In the genomic region with DNA sequence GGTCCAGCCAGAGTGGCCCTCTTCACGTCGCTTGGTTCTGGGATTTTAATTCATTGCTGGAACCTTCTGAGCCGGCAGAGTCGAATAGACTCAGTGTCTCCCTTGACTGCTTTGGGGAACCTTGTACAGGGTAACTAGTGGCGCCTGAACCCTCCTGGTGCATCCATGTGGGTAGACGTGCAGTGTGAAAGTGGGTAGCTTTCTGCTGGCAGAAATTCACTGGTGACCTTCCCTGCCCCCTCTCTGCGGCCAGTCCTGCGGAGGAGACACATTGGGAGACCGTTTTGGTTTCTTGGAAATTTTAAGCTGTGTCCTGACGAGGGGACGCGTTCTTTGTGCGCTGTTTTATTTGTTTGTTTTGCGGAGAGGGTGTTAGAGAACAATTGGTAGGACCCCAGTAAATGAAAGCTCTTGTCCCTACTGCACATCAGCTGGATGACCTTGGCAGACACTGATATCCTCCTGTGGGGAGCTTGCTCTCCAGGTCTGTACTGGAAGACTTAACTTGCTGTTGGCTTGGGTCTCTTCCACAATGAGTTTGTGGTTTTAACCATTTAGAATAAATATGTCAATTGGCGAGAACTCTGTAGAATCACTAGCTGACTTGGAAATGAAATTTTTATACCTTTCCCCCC, we compare ENCODE assay signal across 8 mouse cellular contexts. TPM values are rescaled to one million over a fixed set of nuclear protein-coding genes. Genes with fewer than 3 reads are reported as not detected.
DNase-seq lines count a peak whose midpoint lies in the region; ATAC-seq lines count a peak whose summit lies in the region.

No protein-coding gene starts in this region.

- peaks cover 32% of the 10 kb centered on the region for H3K4me1 ChIP-seq in heart, embryonic 11.5 days (ENCODE audit: control insufficient read depth, insufficient read depth, low read length)
- H3K4me1 ChIP-seq in limb, embryonic 13.5 days: peaks cover 48% of the 10 kb centered on the region
- peaks cover 34% of the 10 kb centered on the region for H3K4me1 ChIP-seq in neural tube, embryonic 15.5 days

- 2% methylated on average over 15 of the region's 15 CpGs for WGBS in heart, embryonic 11.5 days (ENCODE audit: insufficient replicate concordance)
- 4% methylated on average over 15 of the region's 15 CpGs for WGBS in limb, embryonic 13.5 days
- WGBS in neural tube, embryonic 15.5 days: 3% methylated on average over 15 of the region's 15 CpGs

- peak overlapping the region; percentile 87 for H3K4me2 ChIP-seq in heart, embryonic 11.5 days
- peak overlapping the region; percentile 95 for H3K4me2 ChIP-seq in limb, embryonic 13.5 days (replicated peaks)
- peak overlapping the region; percentile 76 for H3K4me2 ChIP-seq in neural tube, embryonic 15.5 days

- peak overlapping the region; percentile 86 for H3K9ac ChIP-seq in heart, embryonic 11.5 days (ENCODE audit: low read depth, low read length)
- H3K9ac ChIP-seq in limb, embryonic 13.5 days: peak overlapping the region; percentile 85
- peak overlapping the region; percentile 93 for H3K9ac ChIP-seq in neural tube, embryonic 15.5 days (replicated peaks)

- H3K27ac ChIP-seq in heart, embryonic 11.5 days (ENCODE audit: low read depth, low read length): peak overlapping the region; percentile 69
- H3K27ac ChIP-seq in limb, embryonic 13.5 days: peak overlapping the region; percentile 77
- H3K27ac ChIP-seq in neural tube, embryonic 15.5 days (replicated peaks): peak overlapping the region; percentile 89

- peak overlapping the region; percentile 58 for H3K4me3 ChIP-seq in heart, embryonic 11.5 days (ENCODE audit: low read depth, low read length)
- H3K4me3 ChIP-seq in limb, embryonic 13.5 days: peak overlapping the region; percentile 79
- peak overlapping the region; percentile 90 for H3K4me3 ChIP-seq in neural tube, embryonic 15.5 days (replicated peaks)

- H3K36me3 ChIP-seq in heart, embryonic 11.5 days (ENCODE audit: control insufficient read depth, insufficient read depth, low read length): no peaks in the 10 kb centered on the region
- no peaks in the 10 kb centered on the region for H3K36me3 ChIP-seq in limb, embryonic 13.5 days
- no peaks in the 10 kb centered on the region for H3K36me3 ChIP-seq in neural tube, embryonic 15.5 days

- H3K9me3 ChIP-seq in heart, embryonic 11.5 days (replicated peaks; ENCODE audit: control insufficient read depth, low read length): no peaks in the 10 kb centered on the region
- no peaks in the 10 kb centered on the region for H3K9me3 ChIP-seq in limb, embryonic 13.5 days
- H3K9me3 ChIP-seq in neural tube, embryonic 15.5 days (replicated peaks): no peaks in the 10 kb centered on the region

- H3K27me3 ChIP-seq in heart, embryonic 11.5 days (ENCODE audit: control insufficient read depth, insufficient read depth, low read length): no peaks in the 10 kb centered on the region
- no peaks in the 10 kb centered on the region for H3K27me3 ChIP-seq in limb, embryonic 13.5 days
- no peaks in the 10 kb centered on the region for H3K27me3 ChIP-seq in neural tube, embryonic 15.5 days (replicated peaks)

- peak; percentile 17; the same call in 1 of the 2 replicates for ATAC-seq in cerebellum, adult (ENCODE audit: insufficient number of reproducible peaks, low FRiP score, low TSS enrichment)
- no peak for ATAC-seq in heart, embryonic 11.5 days (replicated peaks; ENCODE audit: insufficient number of reproducible peaks, low FRiP score, low TSS enrichment)
- no peak for ATAC-seq in limb, embryonic 13.5 days (ENCODE audit: low FRiP score, low read depth)
- ATAC-seq in neural tube, embryonic 15.5 days (ENCODE audit: low FRiP score): peak; percentile 56

- peak; percentile 43 to 58 for DNase-seq in right cerebral cortex, postnatal 10 days (ENCODE audit: low spot score in 2 of 2)
- no peak for DNase-seq in right cerebral cortex, postnatal 36 days (ENCODE audit: low spot score in 2 of 2)
- no peak for DNase-seq in urinary bladder, adult 2 months (ENCODE audit: low spot score)
- DNase-seq in frontal cortex, adult 2 months (ENCODE audit: extremely low spot score in 1 of 2, low spot score in 1 of 2): no peak

RNA-seq across cellular contexts. Expression of a gene that starts 0.7 kb away (rescaled TPM):
- 69.9 and 72.4 TPM in 2 replicates for polyA plus RNA-seq in heart, embryonic 11.5 days (2014; fragmentation: Nextera tagmentation; extraction: Ambion mirVana)
- 30.6 and 31.2 TPM in 2 replicates for polyA plus RNA-seq in limb, embryonic 13.5 days (2015; fragmentation: Nextera tagmentation; extraction: Ambion mirVana)
- 69.1 and 76.0 TPM in 2 replicates for polyA plus RNA-seq in neural tube, embryonic 15.5 days (2015; fragmentation: Nextera tagmentation; extraction: Ambion mirVana)
- polyA plus RNA-seq in urinary bladder, adult 2 months (2012; rRNA removed): 22.3 and 25.0 TPM in 2 replicates
- 120 and 124 TPM in 2 replicates for polyA plus RNA-seq in frontal cortex, adult 2 months (2012; rRNA removed)

Comparison
In these comparisons a context has a peak if more than half of its experiments do, and no peak if none do; other contexts are left out.
1. DNase-seq: peak in right cerebral cortex, postnatal 10 days (2 of 2); none in right cerebral cortex, postnatal 36 days (0 of 2), urinary bladder, adult 2 months (single experiment) and frontal cortex, adult 2 months (0 of 2).
2. ATAC-seq: peak in cerebellum, adult (single experiment) and neural tube, embryonic 15.5 days (single experiment); none in heart, embryonic 11.5 days (single experiment) and limb, embryonic 13.5 days (single experiment).
3. Peak in every context shown above with its lines, with median percentiles within 50 percentile points of each other: H3K27ac ChIP-seq, H3K4me2 ChIP-seq, H3K4me3 ChIP-seq and H3K9ac ChIP-seq.